Comparison of ENCODE assay signal across 8 mouse cellular contexts in the genomic region with DNA sequence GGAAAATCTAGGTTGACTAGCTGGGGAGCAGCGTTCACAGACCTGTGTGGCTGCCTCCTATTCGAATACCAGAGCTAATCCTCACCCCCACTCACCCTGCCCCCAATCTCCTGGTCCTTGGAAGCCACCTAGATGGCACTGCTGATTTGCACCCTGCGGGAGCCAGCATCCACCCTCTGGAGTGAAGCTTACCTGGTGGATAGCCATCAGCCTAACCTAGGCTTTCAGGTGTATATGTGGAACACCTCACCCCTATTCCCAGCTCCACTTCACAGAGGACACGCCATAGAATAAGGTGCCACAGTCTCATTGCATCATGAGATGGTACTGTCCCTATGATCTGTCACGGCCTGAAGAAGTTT. TPM values are rescaled to one million over a fixed set of nuclear protein-coding genes. Genes with fewer than 3 reads are reported as not detected.
DNase-seq lines count a peak whose midpoint lies in the region; ATAC-seq and TF ChIP-seq lines count a peak whose summit lies in the region.

No protein-coding gene starts in this region.

- H3K9ac ChIP-seq in liver, embryonic 15.5 days = no peak overlapping the region

- WGBS in liver, embryonic 15.5 days (ENCODE audit: insufficient replicate concordance) = 21% methylated on average over 5 of the region's 5 CpGs

- peak overlapping the region; percentile 46 for H3K4me3 ChIP-seq in testis, adult 2 months (ENCODE audit: control insufficient read depth, low read depth, low read length)
- H3K4me3 ChIP-seq in liver, embryonic 15.5 days (replicated peaks) = no peak overlapping the region

- no peak overlapping the region for H3K27ac ChIP-seq in testis, adult 2 months (ENCODE audit: control insufficient read depth, insufficient read depth, low read depth, low read length)
- no peak overlapping the region for H3K27ac ChIP-seq in liver, embryonic 15.5 days (replicated peaks)

- DNase-seq in cerebellum, postnatal 36 days = no peak
- no peak for DNase-seq in testis, postnatal 10 days (ENCODE audit: low spot score)
- DNase-seq in yolk sac, embryonic 10.5 days (ENCODE audit: low spot score) = peak; percentile 15
- no peak for DNase-seq in lung, postnatal 25 days (ENCODE audit: low spot score)
- no peak for DNase-seq in gastrocnemius, postnatal 25 days

- peak; percentile 75 for ATAC-seq in cerebellum, adult (ENCODE audit: insufficient number of reproducible peaks, low FRiP score, low TSS enrichment)
- no peak for ATAC-seq in liver, embryonic 15.5 days (ENCODE audit: insufficient read depth)

- H3K36me3 ChIP-seq in testis, adult 2 months (ENCODE audit: control insufficient read depth, insufficient read depth, low read length) = no peaks in the 10 kb centered on the region
- no peaks in the 10 kb centered on the region for H3K36me3 ChIP-seq in liver, embryonic 15.5 days (replicated peaks)

- TF ChIP-seq POLR2A in testis, adult 2 months (IDR thresholded peaks at IDR 0.05; ENCODE audit: control insufficient read depth, low read depth, low read length) = no peak

- H3K27me3 ChIP-seq in testis, adult 2 months (ENCODE audit: control insufficient read depth, insufficient read depth, low read length) = no peaks in the 10 kb centered on the region
- 0 out of 2 replicates have a peak, but pooled peaks cover 3% of the 10 kb centered on the region for H3K27me3 ChIP-seq in liver, embryonic 15.5 days

- H3K4me1 ChIP-seq in testis, adult 2 months (ENCODE audit: control insufficient read depth, insufficient read depth, low read length) = peaks cover 11% of the 10 kb centered on the region
- peaks cover 6% of the 10 kb centered on the region; the same call in 1 of the 2 replicates for H3K4me1 ChIP-seq in liver, embryonic 15.5 days (replicated peaks)

- H3K4me2 ChIP-seq in liver, embryonic 15.5 days = peak overlapping the region; percentile 49

- no peak for TF ChIP-seq CTCF in testis, adult 2 months (IDR thresholded peaks at IDR 0.05; ENCODE audit: control insufficient read depth, insufficient read depth, insufficient replicate concordance, low read depth, low read length)

- no peaks in the 10 kb centered on the region for H3K9me3 ChIP-seq in liver, embryonic 15.5 days (replicated peaks)

RNA-seq across cellular contexts. Expression of gene Glrx3, which starts 41.2 kb away (rescaled TPM):
- polyA plus RNA-seq in testis, adult 2 months (2012; rRNA removed) = 378 and 425 TPM in 2 replicates
- polyA plus RNA-seq in liver, embryonic 15.5 days (2015; fragmentation: Nextera tagmentation; extraction: Ambion mirVana) = 69.2 and 69.3 TPM in 2 replicates
- total RNA-seq in gastrocnemius, postnatal 25 days (2021) = 100 to 1,000 TPM in 1 of 2 experiments, 10 to 100 TPM in 1; 99.3 to 111 TPM
